Mouse (Mus musculus): ENCODE measurements around the gene Fblim1. TPM values are rescaled to one million over a fixed set of nuclear protein-coding genes. Genes with fewer than 3 reads are reported as not detected.
A peak's percentile ranks its signal among the peaks of the same experiment; 100 is the strongest.

The Fblim1 gene
- polyA plus RNA-seq, 1 experiment from 2014 or later, result 58.1 TPM

DNA sequence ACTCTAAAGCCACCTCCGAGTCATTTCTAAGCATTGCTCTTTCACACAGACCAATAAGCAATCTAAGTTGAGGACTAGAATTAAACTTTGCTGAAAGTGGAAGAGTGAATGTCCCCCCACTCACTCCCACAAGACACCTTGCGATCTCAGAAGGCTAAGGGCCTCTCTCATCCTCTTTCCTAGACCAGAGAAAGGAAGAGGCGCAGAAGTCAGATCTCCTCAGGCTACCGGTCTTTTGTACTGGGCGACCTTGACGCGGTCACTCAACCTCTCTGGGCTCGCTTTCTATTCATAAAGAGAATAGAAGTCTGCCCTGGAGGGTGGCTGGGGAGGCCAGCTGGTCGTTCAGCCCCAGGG, 7.0 kb downstream of the Fblim1 start:
- H3K27me3 ChIP-seq (ENCODE audit: insufficient read depth, low read length), result no peaks in the 10 kb centered on the region
- TF ChIP-seq CTCF (IDR thresholded peaks at IDR 0.05; ENCODE audit: low read depth), result no peak
- peak overlapping the region; percentile 63 for H3K4me3 ChIP-seq (replicated peaks; ENCODE audit: low read depth, low read length)
- WGBS, result 2% methylated on average over 9 of the region's 9 CpGs
- peak overlapping the region; percentile 94 for H3K27ac ChIP-seq
- ATAC-seq (replicated peaks; ENCODE audit: low FRiP score, low read depth), result no peak
- peak overlapping the region; percentile 78 for H3K9ac ChIP-seq (ENCODE audit: low read depth, low read length)
- peak overlapping the region; percentile 97 for H3K4me2 ChIP-seq (ENCODE audit: low read length)
- H3K9me3 ChIP-seq (replicated peaks; ENCODE audit: low read length), result no peaks in the 10 kb centered on the region
- peaks cover 13% of the 10 kb centered on the region; the same call in 1 of the 2 replicates for H3K4me1 ChIP-seq (replicated peaks; ENCODE audit: insufficient read depth, low read length)
- H3K36me3 ChIP-seq (ENCODE audit: insufficient read depth, low read length), result peaks cover 14% of the 10 kb centered on the region
- no peak for DNase-seq (ENCODE audit: low spot score)

DNA sequence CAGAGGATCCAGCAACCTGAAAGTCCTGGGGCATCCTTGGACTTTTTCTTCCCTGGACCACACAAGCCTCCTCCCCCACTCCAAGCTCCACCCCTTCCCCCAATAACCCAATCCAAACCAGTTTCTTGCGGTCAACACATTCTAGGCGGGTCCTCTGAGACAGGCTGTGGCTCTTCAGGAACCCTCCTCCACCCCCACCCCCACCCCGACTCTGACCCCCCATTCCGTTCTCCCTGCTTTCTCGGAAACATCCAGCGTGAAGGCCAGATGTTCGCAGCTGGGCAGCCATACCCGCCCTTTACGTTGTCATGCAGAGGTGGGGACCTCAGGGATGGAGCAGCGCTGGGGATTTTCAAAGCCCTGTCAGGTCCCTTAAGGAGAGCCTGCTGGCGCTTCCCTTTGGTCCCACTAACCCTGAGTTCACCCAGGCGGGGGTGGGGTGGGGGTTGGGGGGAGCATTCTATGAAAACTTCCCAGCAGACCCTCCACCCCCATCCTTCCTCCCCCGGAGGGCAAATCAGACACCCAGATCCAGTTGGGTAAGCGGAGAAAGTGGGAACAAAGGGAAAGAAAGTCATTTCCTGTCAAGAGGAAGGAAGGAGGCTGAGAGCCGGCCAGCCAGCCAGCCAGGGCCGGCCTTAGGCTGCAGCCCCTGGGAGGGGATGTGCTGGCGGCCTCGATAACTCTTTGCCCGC, 7.5 kb downstream of the Fblim1 start:
- ATAC-seq (replicated peaks; ENCODE audit: low FRiP score, low read depth), result peak; percentile 77
- H3K4me3 ChIP-seq (replicated peaks; ENCODE audit: low read depth, low read length), result peak overlapping the region; percentile 63
- no peaks in the 10 kb centered on the region for H3K9me3 ChIP-seq (replicated peaks; ENCODE audit: low read length)
- H3K9ac ChIP-seq (ENCODE audit: low read depth, low read length), result peak overlapping the region; percentile 78
- peak overlapping the region; percentile 94 for H3K27ac ChIP-seq
- WGBS, result 3% methylated on average over 19 of the region's 19 CpGs
- DNase-seq (ENCODE audit: low spot score), result peak; percentile 90
- H3K4me2 ChIP-seq (ENCODE audit: low read length), result peak overlapping the region; percentile 97
- peaks cover 13% of the 10 kb centered on the region; the same call in 1 of the 2 replicates for H3K4me1 ChIP-seq (replicated peaks; ENCODE audit: insufficient read depth, low read length)
- peaks cover 14% of the 10 kb centered on the region for H3K36me3 ChIP-seq (ENCODE audit: insufficient read depth, low read length)
- no peak for TF ChIP-seq CTCF (IDR thresholded peaks at IDR 0.05; ENCODE audit: low read depth)
- H3K27me3 ChIP-seq (ENCODE audit: insufficient read depth, low read length), result no peaks in the 10 kb centered on the region

GRCm38 (mm10) chr4:141596700-141597328, 9.1 kb downstream of the Fblim1 start:
- H3K27me3 ChIP-seq (ENCODE audit: insufficient read depth, low read length), result no peaks in the 10 kb centered on the region
- no peak for TF ChIP-seq CTCF (IDR thresholded peaks at IDR 0.05; ENCODE audit: low read depth)
- peaks cover 18% of the 10 kb centered on the region for H3K36me3 ChIP-seq (ENCODE audit: insufficient read depth, low read length)
- DNase-seq (ENCODE audit: low spot score), result no peak
- no peaks in the 10 kb centered on the region for H3K9me3 ChIP-seq (replicated peaks; ENCODE audit: low read length)
- no peak overlapping the region for H3K4me2 ChIP-seq (ENCODE audit: low read length)
- WGBS, result 91% methylated on average over 8 of the region's 8 CpGs
- H3K4me1 ChIP-seq (replicated peaks; ENCODE audit: insufficient read depth, low read length), result peaks cover 9% of the 10 kb centered on the region; the same call in 1 of the 2 replicates
- H3K27ac ChIP-seq, result no peak overlapping the region
- H3K9ac ChIP-seq (ENCODE audit: low read depth, low read length), result no peak overlapping the region
- ATAC-seq (replicated peaks; ENCODE audit: low FRiP score, low read depth), result no peak
- no peak overlapping the region for H3K4me3 ChIP-seq (replicated peaks; ENCODE audit: low read depth, low read length)

DNA sequence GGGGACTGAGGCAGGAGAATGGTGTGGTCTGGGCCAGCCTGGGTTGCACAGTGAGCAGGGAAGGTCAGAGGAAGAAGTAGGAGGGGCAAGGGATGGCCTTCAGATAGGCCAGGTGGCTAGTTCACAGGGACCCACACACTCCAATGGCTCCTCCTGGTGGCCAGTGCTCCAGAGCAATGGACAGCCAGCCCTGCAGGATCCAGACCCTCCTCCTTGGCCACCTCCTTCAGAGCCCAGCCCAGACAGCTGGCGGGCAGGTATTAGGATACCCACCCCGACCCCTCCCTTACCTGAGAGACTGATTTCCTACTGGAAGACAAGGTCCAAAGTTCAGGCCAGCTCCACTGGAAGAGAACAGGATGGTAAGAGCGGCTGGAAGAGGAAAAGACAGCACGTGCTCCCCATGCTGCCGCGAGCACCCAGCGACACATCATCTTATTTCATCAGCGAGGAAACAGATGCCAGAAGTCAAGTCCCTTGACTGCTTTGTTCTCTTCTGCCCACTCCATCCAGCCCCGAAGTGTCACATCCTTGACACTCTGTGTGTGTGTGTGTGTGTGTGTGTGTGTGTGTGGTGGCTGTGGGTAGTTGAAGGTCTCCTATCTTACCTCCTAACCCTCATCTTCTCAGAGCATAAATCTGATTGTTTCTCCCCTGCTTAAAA, 10.2 kb downstream of the Fblim1 start:
- 70% methylated on average over 9 of the region's 9 CpGs for WGBS
- ATAC-seq (replicated peaks; ENCODE audit: low FRiP score, low read depth), result no peak
- H3K27ac ChIP-seq, result no peak overlapping the region

GRCm38 (mm10) chr4:141595138-141595537, 10.8 kb downstream of the Fblim1 start:
- no peak for DNase-seq (ENCODE audit: low spot score)

More for the DNA sequence above, 10.2 kb downstream of the Fblim1 start:
- Histone ChIP-seq H3K4me1 (replicated peaks; ENCODE audit: insufficient read depth, low read length) (peaks cover 9% of the 10 kb centered on the region; the same call in 1 of the 2 replicates), H3K36me3 (ENCODE audit: insufficient read depth, low read length) (peaks cover 18% of the 10 kb centered on the region), H3K27me3 (ENCODE audit: insufficient read depth, low read length) (no peaks in the 10 kb centered on the region), H3K9ac (ENCODE audit: low read depth, low read length) (no peak overlapping the region), H3K9me3 (replicated peaks; ENCODE audit: low read length) (no peaks in the 10 kb centered on the region), H3K4me3 (replicated peaks; ENCODE audit: low read depth, low read length) (no peak overlapping the region), H3K4me2 (ENCODE audit: low read length) (no peak overlapping the region)
- no peak for DNase-seq (ENCODE audit: low spot score)
- TF ChIP-seq CTCF (IDR thresholded peaks at IDR 0.05; ENCODE audit: low read depth), result peak; percentile 52

DNA sequence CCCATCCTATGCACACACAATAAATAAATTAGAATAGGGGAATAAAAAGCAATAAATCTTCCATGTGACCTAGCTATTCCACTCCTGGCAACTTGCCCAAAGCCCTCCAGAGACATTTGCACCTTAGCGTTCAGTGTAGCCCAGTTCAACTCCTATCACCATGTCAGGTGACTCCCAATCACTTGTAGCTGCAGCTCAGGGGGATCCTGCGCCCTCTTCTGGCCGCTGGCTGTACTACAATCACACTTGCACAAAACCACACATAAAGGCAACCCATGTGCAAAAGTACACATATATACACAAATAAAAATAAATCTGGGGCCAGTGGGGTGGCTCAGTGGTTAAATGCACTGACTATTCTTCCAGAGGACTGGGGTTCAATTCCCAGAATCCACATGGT, 14.3 kb downstream of the Fblim1 start:
- 30% methylated on average over 3 of the region's 3 CpGs for WGBS
- Histone ChIP-seq H3K9me3 (replicated peaks; ENCODE audit: low read length) (no peaks in the 10 kb centered on the region), H3K4me3 (replicated peaks; ENCODE audit: low read depth, low read length) (no peak overlapping the region), H3K36me3 (ENCODE audit: insufficient read depth, low read length) (peaks cover 39% of the 10 kb centered on the region), H3K9ac (ENCODE audit: low read depth, low read length) (no peak overlapping the region), H3K4me2 (ENCODE audit: low read length) (no peak overlapping the region), H3K27ac (no peak overlapping the region), H3K4me1 (replicated peaks; ENCODE audit: insufficient read depth, low read length) (no peaks in the 10 kb centered on the region), H3K27me3 (ENCODE audit: insufficient read depth, low read length) (no peaks in the 10 kb centered on the region)
- TF ChIP-seq CTCF (IDR thresholded peaks at IDR 0.05; ENCODE audit: low read depth), result peak; percentile 81
- DNase-seq (ENCODE audit: low spot score) (peak; percentile 49), ATAC-seq (replicated peaks; ENCODE audit: low FRiP score, low read depth) (no peak)

More at GRCm38 (mm10) chr4:141595138-141595537, 10.8 kb downstream of the Fblim1 start:
- ATAC-seq (replicated peaks; ENCODE audit: low FRiP score, low read depth), result no peak
- Histone ChIP-seq H3K9ac (ENCODE audit: low read depth, low read length) (no peak overlapping the region), H3K27ac (no peak overlapping the region), H3K4me3 (replicated peaks; ENCODE audit: low read depth, low read length) (no peak overlapping the region), H3K36me3 (ENCODE audit: insufficient read depth, low read length) (peaks cover 19% of the 10 kb centered on the region), H3K4me2 (ENCODE audit: low read length) (no peak overlapping the region), H3K27me3 (ENCODE audit: insufficient read depth, low read length) (no peaks in the 10 kb centered on the region), H3K4me1 (replicated peaks; ENCODE audit: insufficient read depth, low read length) (peaks cover 9% of the 10 kb centered on the region; the same call in 1 of the 2 replicates), H3K9me3 (replicated peaks; ENCODE audit: low read length) (no peaks in the 10 kb centered on the region)
- TF ChIP-seq CTCF (IDR thresholded peaks at IDR 0.05; ENCODE audit: low read depth), result no peak
- 93% methylated on average over 11 of the region's 11 CpGs for WGBS

All from kidney, postnatal 0 days (tissue).